ENCODE assay signal across 9 mouse cellular contexts in genomic region chr5:150260054-150260386, GRCm38 (mm10).
DNase-seq lines count a peak whose midpoint lies in the region; ATAC-seq and TF ChIP-seq lines count a peak whose summit lies in the region.
"Had no signal": no experiment of that assay in that cellular context is flagged by ENCODE, and none has a peak within 500 bp of the region (broad histone marks: within the 10 kb centered on the region; RNA-seq: fewer than 3 reads in every experiment).

No protein-coding gene starts in this region.

- 53% methylated on average over 9 of the region's 9 CpGs for WGBS in liver, adult 2 months
- 34% methylated on average over 9 of the region's 9 CpGs for WGBS in forebrain, embryonic 14.5 days
- 37% methylated on average over 9 of the region's 9 CpGs for WGBS in limb, embryonic 13.5 days
- WGBS in olfactory bulb, adult 2 months = 14% methylated on average over 9 of the region's 9 CpGs

- TF ChIP-seq POLR2A in liver, adult 2 months (IDR thresholded peaks at IDR 0.05; ENCODE audit: extremely low read depth, insufficient read depth, low read length) = no peak
- TF ChIP-seq POLR2A in olfactory bulb, adult 2 months (IDR thresholded peaks at IDR 0.05; ENCODE audit: insufficient read depth, low read depth, low read length) = 0 out of 2 replicates have a peak, but pooled peaks have one; percentile 16

- H3K4me3 ChIP-seq in liver, adult 2 months (ENCODE audit: insufficient read depth, low read depth, low read length) = peak overlapping the region; percentile 25; the same call in 1 of the 2 replicates
- peak overlapping the region; percentile 40 for H3K4me3 ChIP-seq in forebrain, embryonic 14.5 days (ENCODE audit: low read depth, low read length)
- peak overlapping the region; percentile 51 for H3K4me3 ChIP-seq in limb, embryonic 13.5 days
- peak overlapping the region; percentile 90 for H3K4me3 ChIP-seq in olfactory bulb, adult 2 months (ENCODE audit: insufficient read depth, low read depth, low read length)

- peaks cover 8% of the 10 kb centered on the region; the same call in 1 of the 2 replicates for H3K27me3 ChIP-seq in liver, adult 2 months (ENCODE audit: control insufficient read depth, insufficient read depth, low read length)
- no peaks in the 10 kb centered on the region for H3K27me3 ChIP-seq in forebrain, embryonic 14.5 days (replicated peaks; ENCODE audit: control insufficient read depth, insufficient read depth, low read length)
- no peaks in the 10 kb centered on the region for H3K27me3 ChIP-seq in limb, embryonic 13.5 days
- H3K27me3 ChIP-seq: Patski had no signal

- DNase-seq in liver, adult 2 months (ENCODE audit: extremely low read depth, low read depth, low spot score) = no peak
- DNase-seq in liver = no peak
- DNase-seq in forebrain, embryonic 14.5 days (ENCODE audit: low spot score) = no peak
- no peak for DNase-seq in kidney, postnatal 10 days
- no peak for DNase-seq in cerebellum, postnatal 4 days (ENCODE audit: low spot score in 2 of 2)
- no peak for DNase-seq in c-Kit-positive CD71-positive TER-119-positive erythroid progenitor cells, embryonic 14.5 days (ENCODE audit: low spot score)

- ATAC-seq in forebrain, embryonic 14.5 days = peak; percentile 49
- ATAC-seq in limb, embryonic 13.5 days (ENCODE audit: low FRiP score, low read depth) = no peak

- H3K4me2 ChIP-seq in forebrain, embryonic 14.5 days (ENCODE audit: low read length) = peak overlapping the region; percentile 49
- H3K4me2 ChIP-seq in limb, embryonic 13.5 days (replicated peaks) = peak overlapping the region; percentile 87

- no peaks in the 10 kb centered on the region for H3K36me3 ChIP-seq in liver, adult 2 months (ENCODE audit: control insufficient read depth, insufficient read depth, low read length)
- H3K36me3 ChIP-seq in forebrain, embryonic 14.5 days (ENCODE audit: control insufficient read depth, insufficient read depth, low read length) = no peaks in the 10 kb centered on the region
- H3K36me3 ChIP-seq in limb, embryonic 13.5 days = no peaks in the 10 kb centered on the region

- no peak overlapping the region for H3K27ac ChIP-seq in liver, adult 2 months (replicated peaks; ENCODE audit: insufficient read depth, low read depth, low read length)
- H3K27ac ChIP-seq in forebrain, embryonic 14.5 days (ENCODE audit: low read depth, low read length) = peak overlapping the region; percentile 91
- H3K27ac ChIP-seq in limb, embryonic 13.5 days = peak overlapping the region; percentile 59; the same call in 1 of the 2 replicates
- H3K27ac ChIP-seq in olfactory bulb, adult 2 months (ENCODE audit: insufficient read depth, low read depth, low read length) = peak overlapping the region; percentile 85

- H3K9ac ChIP-seq in liver, adult 2 months (ENCODE audit: low read depth, low read length) = no peak overlapping the region
- peak overlapping the region; percentile 56 for H3K9ac ChIP-seq in forebrain, embryonic 14.5 days (ENCODE audit: low read length)
- H3K9ac ChIP-seq in limb, embryonic 13.5 days = peak overlapping the region; percentile 64

- H3K4me1 ChIP-seq in liver, adult 2 months (ENCODE audit: control insufficient read depth, insufficient read depth, low read length) = peaks cover 6% of the 10 kb centered on the region
- peaks cover 3% of the 10 kb centered on the region for H3K4me1 ChIP-seq in forebrain, embryonic 14.5 days (ENCODE audit: control insufficient read depth, insufficient read depth, low read length)
- peaks cover 48% of the 10 kb centered on the region for H3K4me1 ChIP-seq in limb, embryonic 13.5 days
- peaks cover 19% of the 10 kb centered on the region for H3K4me1 ChIP-seq in olfactory bulb, adult 2 months (ENCODE audit: control insufficient read depth, insufficient read depth, low read length)

- no peaks in the 10 kb centered on the region for H3K79me2 ChIP-seq in liver, adult 2 months (ENCODE audit: control insufficient read depth, insufficient read depth, low read length)

- no peaks in the 10 kb centered on the region for H3K9me3 ChIP-seq in forebrain, embryonic 14.5 days (replicated peaks; ENCODE audit: control insufficient read depth, low read length)
- no peaks in the 10 kb centered on the region for H3K9me3 ChIP-seq in limb, embryonic 13.5 days

- no peak for TF ChIP-seq CTCF in liver, adult 2 months (IDR thresholded peaks at IDR 0.05; ENCODE audit: low read depth, low read length)
- no peak for TF ChIP-seq CTCF in olfactory bulb, adult 2 months (IDR thresholded peaks at IDR 0.05; ENCODE audit: insufficient read depth, low read depth, low read length)

Comparison
In these comparisons a context has a peak if more than half of its experiments do, and no peak if none do; other contexts are left out.
1. H3K4me3 ChIP-seq: peak in every context shown above with its lines; median percentile 90 in olfactory bulb, adult 2 months; 51 in limb, embryonic 13.5 days; 40 in forebrain, embryonic 14.5 days; 25 in liver, adult 2 months.